Mouse (Mus musculus) layer of hippocampus, adult 9-11 months (tissue): ENCODE results near the gene Tll1.
A peak's percentile ranks its signal among the peaks of the same experiment; 100 is the strongest.
"Not testable (repeated sequence)": the region's sequence is repeated elsewhere in the genome, so short reads cannot be mapped to it uniquely, and the experiment has no call there.

Experiments
- DNase-seq: peaks from one replicate; pipeline ENCODE4 v3.0.0; 2022

The Tll1 gene

GRCm38 (mm10) chr8:64048556-64048955 is 157.5 kb downstream of the Tll1 start:
- DNase-seq, result peak; percentile 7

GRCm38 (mm10) chr8:64047963-64048505 is 158.0 kb downstream of the Tll1 start:
- DNase-seq, result no peak

GRCm38 (mm10) chr8:64041303-64041884 is 164.7 kb downstream of the Tll1 start:
- no peak for DNase-seq

GRCm38 (mm10) chr8:64030672-64031385 is 175.2 kb downstream of the Tll1 start:
- DNase-seq, result no peak

- DNase-seq, result no peak
Measured at GRCm38 (mm10) chr8:64030081-64030480, 176.0 kb downstream of the Tll1 start.

GRCm38 (mm10) chr8:64029525-64029924 is 176.5 kb downstream of the Tll1 start:
- DNase-seq, result no peak

GRCm38 (mm10) chr8:64024359-64024758 is 181.7 kb downstream of the Tll1 start:
- no peak for DNase-seq

GRCm38 (mm10) chr8:64023579-64023978 is 182.5 kb downstream of the Tll1 start:
- DNase-seq, result no peak

- DNase-seq, result no peak
Measured at GRCm38 (mm10) chr8:64023027-64023426, 183.0 kb downstream of the Tll1 start.

GRCm38 (mm10) chr8:63970612-63971391 is 235.3 kb downstream of the Tll1 start:
- DNase-seq, result not testable (repeated sequence)
